Mouse (Mus musculus) macrophage (primary cell): ENCODE results near the gene Tspear. TPM values are rescaled to one million over a fixed set of nuclear protein-coding genes. Genes with fewer than 3 reads are reported as not detected.
"Not testable (repeated sequence)": the region's sequence is repeated elsewhere in the genome, so short reads cannot be mapped to it uniquely, and the experiment has no call there.

Experiments
- H3K27ac ChIP-seq: fragments of 350-480 bp; formaldehyde crosslinking; 2 replicates; pipeline ENCODE4 v1.9.0; 2021
- H3K36me3 ChIP-seq: fragments of 350-480 bp; formaldehyde crosslinking; 2 replicates; pipeline ENCODE4 v1.9.0; 2021; ENCODE audit errors: inconsistent target
- H3K4me3 ChIP-seq: fragments of 350-480 bp; formaldehyde crosslinking; 2 replicates; pipeline ENCODE4 v1.9.0; 2021; ENCODE audit errors: inconsistent target
- H3K79me2 ChIP-seq: fragments of 350-480 bp; formaldehyde crosslinking; 2 replicates; pipeline ENCODE4 v1.9.0; 2021; ENCODE audit errors: inconsistent target
- WGBS: methylation state at CpG from one replicate; pipeline ENCODE4 v1.1.7; 2026; ENCODE audit warnings: inconsistent platforms; ENCODE audit not compliant: missing documents; 5-methylcytosine and 5-hydroxymethylcytosine counted together
- polyA plus RNA-seq: library from polyadenylated mRNA; stranded (reverse); fragments of 250-400 nt; gene quantifications from 3 replicates; pipeline ENCODE4 v1.2.4, GENCODE M21; 2018; ENCODE audit warnings: inconsistent platforms

Tspear gene
- polyA plus RNA-seq, 1 experiment from 2014 or later, result not detected

- no peak overlapping the region for H3K4me3 ChIP-seq
- WGBS, result 100% methylated on average over 1 of the region's 1 CpGs
Observed at GRCm38 (mm10) chr10:77735928-77736327, 49.6 kb downstream of the Tspear start.

GRCm38 (mm10) chr10:77738929-77739328 lies 52.6 kb downstream of the Tspear start:
- Histone ChIP-seq H3K79me2 (no peaks in the 10 kb centered on the region), H3K36me3 (no peaks in the 10 kb centered on the region), H3K4me3 (no peak overlapping the region), H3K27ac (no peak overlapping the region)
- 49% methylated on average over 4 of the region's 4 CpGs for WGBS

More at GRCm38 (mm10) chr10:77735928-77736327, 49.6 kb downstream of the Tspear start:
- H3K36me3 ChIP-seq, result no peaks in the 10 kb centered on the region
- no peaks in the 10 kb centered on the region for H3K79me2 ChIP-seq
- no peak overlapping the region for H3K27ac ChIP-seq

GRCm38 (mm10) chr10:77741924-77742688 lies 55.7 kb downstream of the Tspear start, which contains the start of gene Gm18596:
TSS of gene Gm18596 (minus strand) at chr10:77742638.
- not testable (repeated sequence) for H3K79me2 ChIP-seq, H3K27ac ChIP-seq, H3K4me3 ChIP-seq, H3K36me3 ChIP-seq
- WGBS, result 87% methylated on average over 4 of the region's 5 CpGs

- not testable (repeated sequence) for H3K36me3 ChIP-seq, H3K79me2 ChIP-seq, H3K4me3 ChIP-seq, H3K27ac ChIP-seq
- WGBS, result 75% methylated on average over 1 of the region's 1 CpGs
Observed at GRCm38 (mm10) chr10:77750686-77751085, 64.3 kb downstream of the Tspear start.

GRCm38 (mm10) chr10:77751254-77751653 lies 64.9 kb downstream of the Tspear start, which contains the start of gene Gm9736:
TSS of gene Gm9736 (minus strand) at chr10:77751354.
- not testable (repeated sequence) for H3K36me3 ChIP-seq, H3K27ac ChIP-seq, H3K4me3 ChIP-seq, H3K79me2 ChIP-seq
- WGBS, result 75% methylated on average over 1 of the region's 1 CpGs

GRCm38 (mm10) chr10:77752312-77752711 lies 65.9 kb downstream of the Tspear start:
- WGBS, result 57% methylated on average over 3 of the region's 3 CpGs
- H3K36me3 ChIP-seq, H3K79me2 ChIP-seq, H3K27ac ChIP-seq, H3K4me3 ChIP-seq: not testable (repeated sequence)

- Histone ChIP-seq H3K79me2 (no peaks in the 10 kb centered on the region), H3K27ac (no peak overlapping the region), H3K4me3 (no peak overlapping the region), H3K36me3 (no peaks in the 10 kb centered on the region)
Observed at GRCm38 (mm10) chr10:77753448-77753847, 67.1 kb downstream of the Tspear start.

GRCm38 (mm10) chr10:77759582-77759981 lies 73.2 kb downstream of the Tspear start, which contains the start of gene Gm3233:
TSS of gene Gm3233 (minus strand) at chr10:77759682.
- H3K4me3 ChIP-seq, H3K27ac ChIP-seq, H3K36me3 ChIP-seq, H3K79me2 ChIP-seq: not testable (repeated sequence)
- WGBS, result no CpG with 5 or more reads among the region's 1 CpGs

- 92% methylated on average over 1 of the region's 1 CpGs for WGBS
- no peak overlapping the region for H3K27ac ChIP-seq
- H3K4me3 ChIP-seq, result no peak overlapping the region
- no peaks in the 10 kb centered on the region for H3K36me3 ChIP-seq
- no peaks in the 10 kb centered on the region for H3K79me2 ChIP-seq
Observed at GRCm38 (mm10) chr10:77769727-77770126, 83.4 kb downstream of the Tspear start.

- H3K4me3 ChIP-seq, H3K27ac ChIP-seq, H3K36me3 ChIP-seq, H3K79me2 ChIP-seq: not testable (repeated sequence)
- no CpG with 5 or more reads among the region's 1 CpGs for WGBS
Observed at GRCm38 (mm10) chr10:77771225-77771624, 84.9 kb downstream of the Tspear start, which contains the start of gene Gm3238. TSS of gene Gm3238 (minus strand) at chr10:77771325.

GRCm38 (mm10) chr10:77772142-77772541 lies 85.8 kb downstream of the Tspear start:
- H3K27ac ChIP-seq, H3K36me3 ChIP-seq, H3K4me3 ChIP-seq, H3K79me2 ChIP-seq: not testable (repeated sequence)
- no CpG with 5 or more reads among the region's 3 CpGs for WGBS

GRCm38 (mm10) chr10:77776844-77777243 lies 90.5 kb downstream of the Tspear start, which contains the start of gene Gm7138:
TSS of gene Gm7138 (minus strand) at chr10:77776944.
- WGBS, result 80% methylated on average over 1 of the region's 1 CpGs
- not testable (repeated sequence) for H3K4me3 ChIP-seq, H3K27ac ChIP-seq, H3K79me2 ChIP-seq, H3K36me3 ChIP-seq

GRCm38 (mm10) chr10:77782442-77782841 lies 96.1 kb downstream of the Tspear start, which contains the start of gene Gm3250:
TSS of gene Gm3250 (minus strand) at chr10:77782542.
- H3K4me3 ChIP-seq, H3K27ac ChIP-seq, H3K36me3 ChIP-seq, H3K79me2 ChIP-seq: not testable (repeated sequence)
- WGBS, result no CpG with 5 or more reads among the region's 1 CpGs

GRCm38 (mm10) chr10:77783396-77783795 lies 97.0 kb downstream of the Tspear start:
- H3K36me3 ChIP-seq, H3K79me2 ChIP-seq, H3K4me3 ChIP-seq, H3K27ac ChIP-seq: not testable (repeated sequence)
- WGBS, result no CpG with 5 or more reads among the region's 3 CpGs

GRCm38 (mm10) chr10:77787876-77788275 lies 101.5 kb downstream of the Tspear start, which contains the start of gene Gm7137:
TSS of gene Gm7137 (minus strand) at chr10:77788200.
- WGBS, result no CpG with 5 or more reads among the region's 1 CpGs
- not testable (repeated sequence) for H3K36me3 ChIP-seq, H3K27ac ChIP-seq, H3K4me3 ChIP-seq, H3K79me2 ChIP-seq
